Mouse (Mus musculus) heart, postnatal 0 days (tissue): Measurements from ENCODE around the gene Hrct1. TPM values are rescaled to one million over a fixed set of nuclear protein-coding genes. Genes with fewer than 3 reads are reported as not detected.

Source experiments
- ATAC-seq: fragments of 200-750 bp; cut with Nextera tagmentation; 2 replicates; pipeline ENCODE4 v1.8.0; 2017; ENCODE audit warnings: low read depth, moderate number of reproducible peaks, moderate library complexity; ENCODE audit not compliant: insufficient read depth
- DNase-seq: peaks from one replicate; pipeline ENCODE4 v3.0.0-alpha.2; 2016; ENCODE audit warnings: low spot score
- H3K27ac ChIP-seq: fragments of 300-500 bp; sonication (generic); 2 replicates; pipeline ENCODE4 v1.5.1; 2014; ENCODE audit warnings: low read depth, mild to moderate bottlenecking
- H3K27me3 ChIP-seq: fragments of 300-500 bp; sonication (generic); 2 replicates; pipeline ENCODE4 v1.6.1; 2014; ENCODE audit warnings: low read length, mixed read lengths; ENCODE audit not compliant: control insufficient read depth, insufficient read depth
- H3K36me3 ChIP-seq: fragments of 300-500 bp; sonication (generic); replicated peaks from 2 replicates; pipeline ENCODE4 v1.6.1; 2014; ENCODE audit warnings: low read length, mixed read lengths; ENCODE audit not compliant: control insufficient read depth, insufficient read depth
- H3K4me1 ChIP-seq: fragments of 300-500 bp; sonication (generic); 2 replicates; pipeline ENCODE4 v1.6.1; 2014; ENCODE audit warnings: antibody characterized with exemption; ENCODE audit not compliant: control insufficient read depth, insufficient read depth
- H3K4me2 ChIP-seq: fragments of 300-500 bp; sonication (generic); 2 replicates; pipeline ENCODE4 v1.6.1; 2014; ENCODE audit warnings: low read depth, mild to moderate bottlenecking, low read length, moderate library complexity
- H3K4me3 ChIP-seq: fragments of 300-500 bp; sonication (generic); 2 replicates; pipeline ENCODE4 v1.5.1; 2014; ENCODE audit warnings: low read depth, low read length
- H3K9ac ChIP-seq: fragments of 300-500 bp; sonication (generic); replicated peaks from 2 replicates; pipeline ENCODE4 v1.6.1; 2014; ENCODE audit warnings: low read depth, low read length, mixed read lengths
- H3K9me3 ChIP-seq: fragments of 300-500 bp; sonication (generic); replicated peaks from 2 replicates; pipeline ENCODE4 v1.6.1; 2016; ENCODE audit warnings: low read length; ENCODE audit not compliant: control insufficient read depth
- CTCF ChIP-seq: IDR thresholded peaks from 2 replicates; pipeline ENCODE4 v1.5.1; 2016; ENCODE audit warnings: antibody characterized with exemption, control low read depth, low read depth
- EP300 ChIP-seq: IDR thresholded peaks from 2 replicates; pipeline ENCODE4 v1.6.1; 2016; ENCODE audit warnings: antibody characterized with exemption, low read depth
- WGBS: fragments of 180-500 bp; shearing (Covaris S2); extraction: QIAGEN DNeasy Blood & Tissue Kit; methylation state at CpG from one replicate; pipeline ENCODE4 v1.1.7; 2014; 5-methylcytosine and 5-hydroxymethylcytosine counted together
- polyA plus RNA-seq: library from polyadenylated mRNA; unstranded; fragments of >200 nt; fragmentation: Nextera tagmentation; extraction: Ambion mirVana; gene quantifications from 2 replicates; pipeline ENCODE4 v1.2.1, GENCODE M21; 2015
- total RNA-seq: library from RNA; depleted of rRNA; stranded (reverse); fragments of >200 nt; gene quantifications from 2 replicates; pipeline ENCODE4 v1.2.3, GENCODE M21; 2014; ENCODE audit warnings: low replicate concordance

The Hrct1 gene
- total and polyA plus RNA-seq, 2 experiments from 2014 or later, result 4.5 to 9.5 TPM

DNA sequence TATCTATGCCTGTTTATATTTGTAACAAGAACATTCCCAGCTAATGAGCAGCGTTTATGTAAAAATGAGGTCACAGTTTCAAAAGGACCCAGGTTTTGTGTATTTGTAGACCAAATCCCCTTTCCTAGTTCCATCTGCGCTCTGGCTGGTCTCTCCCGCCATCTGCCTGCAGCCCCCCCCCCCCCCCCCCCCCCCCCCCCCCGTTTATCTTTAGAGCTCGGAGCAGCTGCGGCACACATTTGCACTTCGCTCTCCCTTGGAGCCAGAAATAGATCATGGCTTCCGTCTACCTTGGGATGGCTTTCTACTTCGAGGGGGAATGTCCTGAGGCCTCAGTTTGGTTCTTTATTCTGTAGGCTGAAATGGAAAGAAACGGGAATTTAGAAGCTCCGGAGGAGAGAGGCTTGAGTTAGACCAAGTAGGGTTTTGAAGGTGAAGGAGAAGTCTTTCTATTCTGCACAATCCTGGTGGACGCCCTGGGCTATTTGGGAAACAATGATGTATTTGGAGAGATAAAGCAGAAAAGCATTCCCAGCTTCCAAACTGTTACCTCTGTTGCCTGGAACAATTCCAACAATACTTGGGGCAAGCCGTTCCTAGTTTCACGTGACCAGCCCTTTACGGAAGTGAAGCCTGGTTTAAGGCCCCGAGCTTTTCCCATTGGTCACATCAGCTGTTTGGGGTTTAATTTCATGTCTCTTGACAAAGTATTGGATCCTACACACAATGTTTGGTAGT is 6.3 kb upstream of the Hrct1 start:
- Histone ChIP-seq H3K27ac (peak overlapping the region; percentile 78), H3K27me3 (no peaks in the 10 kb centered on the region), H3K9me3 (no peaks in the 10 kb centered on the region), H3K4me1 (no peaks in the 10 kb centered on the region), H3K4me2 (no peak overlapping the region; the same call in 1 of the 2 replicates), H3K9ac (no peak overlapping the region), H3K4me3 (no peak overlapping the region), H3K36me3 (no peaks in the 10 kb centered on the region)
- WGBS, result 32% methylated on average over 14 of the region's 16 CpGs
- peak; percentile 52; the same call in 1 of the 2 replicates for ATAC-seq
- no peak for DNase-seq
- no peak for TF ChIP-seq EP300
- TF ChIP-seq CTCF, result no peak

DNA sequence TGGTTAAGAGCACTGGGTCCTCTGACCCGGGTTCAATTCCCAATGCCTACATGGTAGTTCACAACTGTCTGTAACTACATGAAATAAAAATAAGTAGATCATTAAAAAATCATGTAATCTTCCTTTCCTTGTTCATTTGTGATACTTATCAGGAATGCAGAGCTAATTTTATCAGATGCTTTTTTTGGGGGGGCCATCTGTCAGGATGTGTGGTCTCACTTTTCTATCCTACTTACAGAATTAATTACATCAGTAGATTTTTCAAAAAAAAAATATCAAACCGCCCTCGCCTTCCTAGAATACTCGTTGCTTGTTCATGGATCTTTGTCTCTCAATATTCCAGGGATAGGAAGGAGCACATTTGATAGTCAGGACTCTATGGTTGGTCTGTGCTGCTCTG is 4.8 kb upstream of the Hrct1 start:
- DNase-seq, result no peak
- ATAC-seq, result no peak
- WGBS, result 85% methylated on average over 4 of the region's 4 CpGs
- Histone ChIP-seq H3K4me3 (no peak overlapping the region), H3K9ac (no peak overlapping the region), H3K9me3 (no peaks in the 10 kb centered on the region), H3K27me3 (no peaks in the 10 kb centered on the region), H3K4me2 (no peak overlapping the region), H3K36me3 (no peaks in the 10 kb centered on the region), H3K27ac (no peak overlapping the region), H3K4me1 (peaks cover 8% of the 10 kb centered on the region; the same call in 1 of the 2 replicates)
- no peak for TF ChIP-seq CTCF

DNA sequence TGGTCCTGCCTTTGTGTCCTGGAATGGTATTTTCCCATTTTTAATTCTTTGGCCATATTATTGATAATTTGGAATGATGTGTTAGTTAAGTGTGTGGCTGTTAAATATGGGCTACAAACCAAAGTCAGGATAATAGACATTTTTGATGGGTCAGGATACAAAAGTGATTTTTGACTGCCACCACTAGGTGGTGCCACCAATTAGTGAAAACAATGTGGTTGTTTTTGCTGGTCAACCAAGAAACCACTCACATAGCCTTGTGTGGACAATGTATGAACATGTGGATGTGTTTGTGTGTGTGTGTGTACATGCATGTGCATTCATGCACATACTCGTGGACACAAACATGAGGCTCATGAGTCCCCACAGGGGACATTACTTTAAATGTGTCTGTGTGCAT is 2.2 kb upstream of the Hrct1 start:
- no peak overlapping the region for H3K4me2 ChIP-seq
- DNase-seq, result peak; percentile 65
- no peak overlapping the region for H3K4me3 ChIP-seq
- no peak overlapping the region for H3K9ac ChIP-seq
- ATAC-seq, result no peak
- no peaks in the 10 kb centered on the region for H3K27me3 ChIP-seq
- H3K27ac ChIP-seq, result no peak overlapping the region
- H3K4me1 ChIP-seq, result peaks cover 34% of the 10 kb centered on the region
- no peaks in the 10 kb centered on the region for H3K36me3 ChIP-seq
- 22% methylated on average over 1 of the region's 1 CpGs for WGBS
- TF ChIP-seq CTCF, result peak; percentile 83
- TF ChIP-seq EP300, result no peak
- H3K9me3 ChIP-seq, result no peaks in the 10 kb centered on the region

DNA sequence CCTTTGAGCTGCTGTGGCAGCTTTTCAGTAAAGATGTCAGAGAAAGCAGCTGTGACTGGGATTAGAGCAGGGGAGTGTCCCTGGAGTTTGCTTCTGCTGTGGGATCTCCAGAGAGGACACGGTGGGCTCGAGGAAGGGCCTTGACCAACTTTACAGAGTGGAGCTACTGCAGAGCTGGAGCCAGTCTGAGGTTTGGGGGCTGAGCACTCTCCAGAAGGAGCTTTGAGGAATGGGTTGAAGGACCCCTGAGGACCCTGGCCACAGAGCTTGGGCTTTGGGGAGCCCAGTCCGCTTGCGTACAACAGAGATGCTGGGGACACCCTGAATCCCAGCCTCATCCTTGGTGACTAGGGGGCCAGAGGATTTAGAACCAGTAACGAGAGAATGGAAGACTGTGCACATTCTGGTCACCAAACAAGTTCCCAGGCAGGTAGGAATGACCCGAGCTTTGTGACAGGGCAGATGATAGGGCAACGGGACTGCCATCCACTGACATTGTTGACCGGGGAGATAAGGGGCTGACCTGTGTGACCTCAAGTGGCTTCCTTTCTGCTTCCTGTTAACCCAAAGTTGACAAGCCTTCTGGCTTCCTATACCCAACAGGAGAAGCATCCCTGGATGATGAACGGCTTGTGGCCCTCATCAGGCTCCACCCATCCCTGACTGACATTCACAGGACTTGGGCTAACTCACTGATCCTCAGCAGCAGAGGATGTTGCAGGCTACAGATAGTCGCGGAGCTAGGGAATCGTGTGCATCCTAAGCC is 577 bp upstream of the Hrct1 start:
- Histone ChIP-seq H3K27ac (peak overlapping the region; percentile 97), H3K27me3 (no peaks in the 10 kb centered on the region), H3K36me3 (no peaks in the 10 kb centered on the region), H3K9ac (0 out of 2 replicates have a peak overlapping the region, but pooled peaks have one; percentile 16), H3K4me3 (no peak overlapping the region), H3K4me2 (no peak overlapping the region), H3K9me3 (no peaks in the 10 kb centered on the region), H3K4me1 (peaks cover 46% of the 10 kb centered on the region)
- DNase-seq (no peak), ATAC-seq (no peak)
- TF ChIP-seq EP300 (no peak), CTCF (no peak)
- 49% methylated on average over 12 of the region's 12 CpGs for WGBS

DNA sequence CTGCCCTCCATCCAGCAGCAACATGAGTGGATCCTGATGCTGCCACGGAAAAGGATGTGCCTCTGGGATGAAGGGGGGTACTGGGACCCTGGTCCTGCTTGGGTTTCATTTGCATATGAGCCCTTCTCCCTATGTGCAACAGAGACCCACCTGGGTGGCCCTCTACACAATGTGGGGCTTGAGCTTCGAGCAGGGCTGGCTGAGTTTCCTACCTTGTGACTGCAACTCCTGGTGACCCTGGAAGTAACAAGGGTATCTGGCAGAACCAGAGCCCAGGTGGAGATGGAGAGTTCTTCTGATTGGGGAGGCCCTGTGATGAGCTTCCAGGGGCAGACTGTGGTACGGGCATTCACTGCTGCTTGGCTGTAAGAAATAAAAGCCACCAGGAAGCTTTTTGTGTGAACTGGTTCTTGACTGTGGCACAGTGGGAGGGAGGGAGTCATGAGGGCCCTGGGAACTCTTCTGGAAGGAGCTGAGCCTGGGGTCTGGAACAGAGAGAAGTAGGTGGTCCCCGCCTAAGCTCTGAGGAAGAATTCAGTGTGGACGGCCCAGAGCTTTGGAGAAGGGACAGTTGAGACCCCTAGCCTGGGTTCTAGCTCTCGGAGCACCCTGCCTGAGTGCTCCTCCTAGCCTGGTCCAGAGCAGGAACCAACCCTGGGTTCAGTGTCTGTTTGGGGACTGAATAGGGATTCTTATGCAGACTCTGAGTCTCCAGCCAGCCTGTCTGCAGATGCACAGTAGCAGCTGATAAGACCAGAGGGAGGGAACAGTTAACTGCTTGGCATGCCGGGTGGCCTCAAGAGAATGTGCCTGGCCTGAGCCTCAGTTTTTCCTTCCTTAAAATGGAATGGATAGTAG is 959 bp downstream of the Hrct1 start:
- DNase-seq, result no peak
- WGBS, result 45% methylated on average over 7 of the region's 7 CpGs
- TF ChIP-seq CTCF (no peak), EP300 (no peak)
- Histone ChIP-seq H3K27me3 (no peaks in the 10 kb centered on the region), H3K9me3 (no peaks in the 10 kb centered on the region), H3K4me2 (peak overlapping the region; percentile 10; the same call in 1 of the 2 replicates), H3K4me1 (peaks cover 56% of the 10 kb centered on the region), H3K27ac (peak overlapping the region; percentile 97), H3K4me3 (no peak overlapping the region), H3K9ac (no peak overlapping the region), H3K36me3 (no peaks in the 10 kb centered on the region)
- peak; percentile 24 for ATAC-seq
